Comparison of ENCODE assay signal across 9 mouse cellular contexts in the genomic region with DNA sequence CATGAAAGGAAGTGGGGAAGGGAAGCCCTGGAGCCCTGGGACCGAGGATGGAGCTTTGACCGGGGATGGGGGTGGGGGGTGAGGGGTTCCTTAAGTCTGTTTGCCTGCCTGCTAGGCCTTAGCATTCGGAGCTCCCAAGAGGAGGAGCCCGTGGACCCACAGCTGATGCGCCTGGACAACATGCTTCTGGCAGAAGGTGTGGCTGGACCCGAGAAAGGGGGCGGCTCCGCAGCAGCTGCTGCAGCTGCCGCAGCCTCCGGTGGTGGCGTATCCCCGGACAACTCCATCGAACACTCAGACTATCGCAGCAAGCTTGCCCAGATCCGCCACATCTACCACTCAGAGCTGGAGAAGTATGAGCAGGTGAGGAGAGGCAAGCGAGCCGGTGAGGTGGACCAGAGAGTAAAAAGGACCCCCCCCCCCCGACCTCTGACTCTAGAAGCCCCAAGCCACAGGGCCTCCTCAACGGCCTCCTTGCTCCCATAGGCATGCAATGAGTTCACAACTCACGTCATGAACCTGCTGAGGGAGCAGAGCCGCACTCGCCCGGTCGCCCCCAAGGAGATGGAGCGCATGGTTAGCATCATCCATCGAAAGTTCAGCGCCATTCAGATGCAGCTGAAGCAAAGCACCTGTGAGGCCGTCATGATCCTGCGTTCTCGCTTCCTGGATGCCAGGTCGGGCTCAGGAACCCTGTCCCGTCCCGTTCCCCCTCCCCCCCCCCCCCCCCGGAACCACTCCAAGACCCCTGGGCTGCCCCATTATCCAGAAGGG. TPM values are rescaled to one million over a fixed set of nuclear protein-coding genes. Genes with fewer than 3 reads are reported as not detected.
DNase-seq lines count a peak whose midpoint lies in the region; ATAC-seq and TF ChIP-seq lines count a peak whose summit lies in the region.
"Had no signal": no experiment of that assay in that cellular context is flagged by ENCODE, and none has a peak within 500 bp of the region (broad histone marks: within the 10 kb centered on the region; RNA-seq: fewer than 3 reads in every experiment).

No protein-coding gene starts in this region.

- 47% methylated on average over 34 of the region's 34 CpGs for WGBS in hindbrain, embryonic 12.5 days
- WGBS in liver, embryonic 16.5 days (ENCODE audit: insufficient replicate concordance), result 64% methylated on average over 34 of the region's 34 CpGs

- peak; percentile 94 for DNase-seq in heart, adult 11 months
- no peak for DNase-seq in heart, postnatal 4 days
- peak; percentile 33 for DNase-seq in brain, embryonic 14.5 days (ENCODE audit: low read depth)
- no peak for DNase-seq in thymus, postnatal 0 days (ENCODE audit: low spot score)
- DNase-seq in ovary, postnatal 10 days (ENCODE audit: low spot score), result no peak
- DNase-seq in spleen, adult 12 weeks (ENCODE audit: low spot score), result no peak

- H3K4me3 ChIP-seq in hindbrain, embryonic 12.5 days, result peak overlapping the region; percentile 79
- H3K4me3 ChIP-seq in liver, embryonic 16.5 days (ENCODE audit: low read depth, low read length), result peak overlapping the region; percentile 83

- TF ChIP-seq CTCF in brain, embryonic 14.5 days (IDR thresholded peaks at IDR 0.05; ENCODE audit: borderline replicate concordance, extremely low read depth, insufficient read depth, insufficient read length), result no peak

- no peaks in the 10 kb centered on the region for H3K27me3 ChIP-seq in hindbrain, embryonic 12.5 days
- H3K27me3 ChIP-seq in liver, embryonic 16.5 days (ENCODE audit: control insufficient read depth, insufficient read depth, low read depth, low read length), result no peaks in the 10 kb centered on the region
- H3K27me3 ChIP-seq: Patski had no signal

- peak overlapping the region; percentile 90 for H3K4me2 ChIP-seq in hindbrain, embryonic 12.5 days (replicated peaks)
- H3K4me2 ChIP-seq in liver, embryonic 16.5 days (ENCODE audit: low read depth, low read length), result peak overlapping the region; percentile 100

- no peak for ATAC-seq in hindbrain, embryonic 12.5 days (ENCODE audit: low FRiP score)
- ATAC-seq in liver, embryonic 16.5 days (ENCODE audit: low read depth), result no peak
- ATAC-seq: Patski had no signal

- H3K9me3 ChIP-seq in hindbrain, embryonic 12.5 days (replicated peaks), result no peaks in the 10 kb centered on the region
- H3K9me3 ChIP-seq in liver, embryonic 16.5 days (replicated peaks; ENCODE audit: control insufficient read depth, low read length), result no peaks in the 10 kb centered on the region

- peaks cover 26% of the 10 kb centered on the region for H3K36me3 ChIP-seq in hindbrain, embryonic 12.5 days
- peaks cover 10% of the 10 kb centered on the region for H3K36me3 ChIP-seq in liver, embryonic 16.5 days (ENCODE audit: control insufficient read depth, insufficient read depth)

- peaks cover 65% of the 10 kb centered on the region for H3K4me1 ChIP-seq in hindbrain, embryonic 12.5 days
- peaks cover 56% of the 10 kb centered on the region for H3K4me1 ChIP-seq in liver, embryonic 16.5 days (ENCODE audit: control insufficient read depth, low read depth, low read length)

- peak overlapping the region; percentile 98 for H3K9ac ChIP-seq in hindbrain, embryonic 12.5 days
- H3K9ac ChIP-seq in liver, embryonic 16.5 days (ENCODE audit: low read depth, low read length), result peak overlapping the region; percentile 95; the same call in 1 of the 2 replicates

- H3K27ac ChIP-seq in hindbrain, embryonic 12.5 days, result peak overlapping the region; percentile 99
- 0 out of 2 replicates have a peak overlapping the region, but pooled peaks have one; percentile 34 for H3K27ac ChIP-seq in liver, embryonic 16.5 days (ENCODE audit: low read length)

- TF ChIP-seq POLR2A in brain, embryonic 14.5 days (IDR thresholded peaks at IDR 0.05; ENCODE audit: borderline replicate concordance, extremely low read depth, insufficient read depth, insufficient read length, poor library complexity, severe bottlenecking), result no peak

RNA-seq across cellular contexts. Expression of a gene that starts 2.9 kb away (rescaled TPM):
- 10 to 100 TPM; 34.6 to 39.5 TPM for total RNA-seq in heart, postnatal 4 days (2021)
- 107 and 115 TPM in 2 replicates for polyA plus RNA-seq in brain, embryonic 14.5 days (2012; rRNA removed)
- 17.9 and 18.7 TPM in 2 replicates for polyA plus RNA-seq in hindbrain, embryonic 12.5 days (2016; fragmentation: Nextera tagmentation; extraction: Ambion mirVana)
- polyA plus RNA-seq in liver, embryonic 16.5 days (2015; fragmentation: Nextera tagmentation; extraction: Ambion mirVana), result 2.5 and 3.2 TPM in 2 replicates
- 10.4 and 13.3 TPM in 2 replicates for polyA plus RNA-seq in thymus, postnatal 0 days (2015; fragmentation: Nextera tagmentation; extraction: Ambion mirVana)

RNA-seq across cellular contexts. Expression of a gene that starts 3.7 kb away (rescaled TPM):
- 1 to 10 TPM; 1.6 TPM for total RNA-seq in heart, postnatal 4 days (2021)
- polyA plus RNA-seq in brain, embryonic 14.5 days (2012; rRNA removed), result 5.1 and 9.0 TPM in 2 replicates
- polyA plus RNA-seq in hindbrain, embryonic 12.5 days (2016; fragmentation: Nextera tagmentation; extraction: Ambion mirVana), result 1.9 and 2.9 TPM in 2 replicates
- 0.57 and 0.77 TPM in 2 replicates for polyA plus RNA-seq in liver, embryonic 16.5 days (2015; fragmentation: Nextera tagmentation; extraction: Ambion mirVana)
- polyA plus RNA-seq in thymus, postnatal 0 days (2015; fragmentation: Nextera tagmentation; extraction: Ambion mirVana), result 2.5 and 4.0 TPM in 2 replicates

RNA-seq across cellular contexts. Expression of a gene that starts 4.3 kb away (rescaled TPM):
- 1 to 10 TPM; 3.9 to 4.4 TPM for total RNA-seq in heart, postnatal 4 days (2021)
- polyA plus RNA-seq in brain, embryonic 14.5 days (2012; rRNA removed), result 2.0 and 3.0 TPM in 2 replicates
- 3.5 and 4.3 TPM in 2 replicates for polyA plus RNA-seq in hindbrain, embryonic 12.5 days (2016; fragmentation: Nextera tagmentation; extraction: Ambion mirVana)
- 14.4 and 15.3 TPM in 2 replicates for polyA plus RNA-seq in liver, embryonic 16.5 days (2015; fragmentation: Nextera tagmentation; extraction: Ambion mirVana)
- 228 and 241 TPM in 2 replicates for polyA plus RNA-seq in thymus, postnatal 0 days (2015; fragmentation: Nextera tagmentation; extraction: Ambion mirVana)

RNA-seq across cellular contexts. Expression of a gene that starts 9.6 kb away (rescaled TPM):
- 10 to 100 TPM; 40.6 to 40.8 TPM for total RNA-seq in heart, postnatal 4 days (2021)
- polyA plus RNA-seq in brain, embryonic 14.5 days (2012; rRNA removed), result 189 and 227 TPM in 2 replicates
- polyA plus RNA-seq in hindbrain, embryonic 12.5 days (2016; fragmentation: Nextera tagmentation; extraction: Ambion mirVana), result 214 and 228 TPM in 2 replicates
- polyA plus RNA-seq in liver, embryonic 16.5 days (2015; fragmentation: Nextera tagmentation; extraction: Ambion mirVana), result 90.3 and 92.4 TPM in 2 replicates
- polyA plus RNA-seq in thymus, postnatal 0 days (2015; fragmentation: Nextera tagmentation; extraction: Ambion mirVana), result 135 and 144 TPM in 2 replicates

RNA-seq across cellular contexts. Expression of a gene that starts 10.1 kb away (rescaled TPM):
- 10 to 100 TPM; 59.3 to 62.4 TPM for total RNA-seq in heart, postnatal 4 days (2021)
- 251 and 279 TPM in 2 replicates for polyA plus RNA-seq in brain, embryonic 14.5 days (2012; rRNA removed)
- 76.9 and 79.0 TPM in 2 replicates for polyA plus RNA-seq in hindbrain, embryonic 12.5 days (2016; fragmentation: Nextera tagmentation; extraction: Ambion mirVana)
- 18.4 and 21.3 TPM in 2 replicates for polyA plus RNA-seq in liver, embryonic 16.5 days (2015; fragmentation: Nextera tagmentation; extraction: Ambion mirVana)
- polyA plus RNA-seq in thymus, postnatal 0 days (2015; fragmentation: Nextera tagmentation; extraction: Ambion mirVana), result 37.5 and 44.9 TPM in 2 replicates

Comparison
In these comparisons a context has a peak if more than half of its experiments do, and no peak if none do; other contexts are left out.
1. DNase-seq: peak in heart, adult 11 months (single experiment) and brain, embryonic 14.5 days (single experiment); none in heart, postnatal 4 days (single experiment), thymus, postnatal 0 days (single experiment), ovary, postnatal 10 days (single experiment) and spleen, adult 12 weeks (single experiment).
2. RNA of a gene that starts 4.3 kb away (polyA plus RNA-seq): 228 to 241 TPM in thymus, postnatal 0 days; 14.4 to 15.3 TPM in liver, embryonic 16.5 days, 3.5 to 4.3 TPM in hindbrain, embryonic 12.5 days and 2.0 to 3.0 TPM in brain, embryonic 14.5 days; every median in the first group is over 10 times any median in the second.